Mouse (Mus musculus) neutrophil, adult 65 days (primary cell): ENCODE measurements around the gene Oosp1. TPM values are rescaled to one million over a fixed set of nuclear protein-coding genes. Genes with fewer than 3 reads are reported as not detected.

Experiments used
- total RNA-seq: library from RNA; stranded (reverse); gene quantifications from 2 replicates; pipeline ENCODE4 v1.2.4, GENCODE M21; 2023

Gene Oosp1
- not detected in 2 replicates for total RNA-seq

DNA sequence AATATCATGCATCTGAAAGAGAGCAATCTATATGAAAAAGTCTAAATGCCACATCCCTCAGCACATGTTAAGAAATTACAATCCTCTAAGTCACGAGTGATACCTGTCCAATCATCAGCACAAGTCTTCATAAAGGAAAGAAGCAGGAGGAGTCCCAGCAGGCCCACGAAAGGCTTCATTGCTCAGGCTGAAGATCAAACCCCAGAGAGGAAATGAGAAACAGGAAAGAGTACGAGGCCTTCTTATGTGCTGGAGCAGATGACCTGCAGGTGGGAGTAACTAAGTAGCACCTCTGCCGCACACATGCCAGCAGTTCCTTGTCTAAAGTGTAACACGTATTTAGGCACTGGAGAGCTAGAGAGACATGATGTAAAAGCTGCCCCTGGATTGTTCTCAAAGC, at the start of gene Oosp1:
Gene Oosp1, minus strand, starts transcription at position 312 of the 400 bp plus-strand sequence.

DNA sequence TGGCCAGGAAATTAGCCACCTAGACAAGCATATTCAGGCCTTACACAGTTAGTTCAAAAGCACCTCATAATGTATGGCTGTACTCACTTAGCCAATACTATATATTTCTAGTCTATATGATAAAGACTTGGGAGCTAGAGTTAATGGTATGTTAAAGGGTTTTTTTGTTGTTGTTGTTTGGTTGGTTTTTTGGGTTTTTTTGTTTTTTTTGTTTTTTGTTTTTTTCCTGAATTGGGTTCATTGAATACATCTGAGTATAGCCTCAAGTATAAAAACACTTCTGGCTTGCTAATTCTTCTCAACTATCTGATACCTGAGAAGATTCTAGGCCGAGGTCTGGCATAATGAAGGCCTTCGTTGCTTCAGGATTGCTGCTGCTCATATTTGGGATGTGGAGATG, 5.8 kb upstream of the Oosp1 start, which contains the start of gene Oosp3:
Gene Oosp3, plus strand, starts transcription at position 301 of the 400 bp plus-strand sequence.

DNA sequence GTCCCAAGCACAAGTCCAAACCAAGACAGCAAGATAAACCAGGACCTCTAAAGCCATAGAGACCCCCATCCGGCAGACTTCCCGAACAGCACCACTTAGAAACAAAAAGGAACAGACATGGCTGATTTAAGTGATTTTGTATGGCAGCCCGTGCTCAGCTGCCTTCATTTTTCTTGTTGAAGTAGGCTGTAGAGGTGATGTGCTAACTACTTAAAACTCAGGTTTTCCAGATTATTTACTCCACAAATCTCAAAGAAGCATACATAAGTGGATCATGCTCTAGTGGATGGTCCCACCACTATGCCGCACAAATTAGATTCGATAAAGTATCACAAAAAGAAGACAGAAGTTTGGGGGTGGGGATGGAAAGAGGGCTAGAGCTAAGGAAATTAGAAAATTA, 30.5 kb downstream of the Oosp1 start, which contains the start of gene Oosp2:
Gene Oosp2, minus strand, starts transcription at position 101 of the 400 bp plus-strand sequence.

DNA sequence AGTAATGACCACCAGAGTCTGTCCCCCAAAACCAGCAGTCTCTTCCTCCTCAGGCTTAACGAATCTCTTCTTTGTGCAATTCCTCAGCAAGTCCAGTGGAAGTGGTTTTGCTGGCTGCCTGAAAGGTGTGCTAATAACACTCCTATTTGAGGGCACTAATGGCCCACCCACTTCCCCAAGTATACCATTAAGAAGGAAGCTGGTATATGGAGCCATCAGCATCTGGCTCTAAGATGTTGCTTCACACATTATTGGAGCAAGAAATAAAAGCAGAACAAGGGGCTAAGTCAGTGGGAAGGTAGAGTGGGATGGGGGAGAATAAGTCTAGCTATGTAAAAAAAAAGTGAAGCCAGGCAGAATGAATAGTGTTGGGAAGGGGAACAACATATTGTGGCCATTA, 50.2 kb downstream of the Oosp1 start, which contains the start of gene Ms4a3:
Gene Ms4a3, minus strand, starts transcription at position 120 of the 400 bp plus-strand sequence.

DNA sequence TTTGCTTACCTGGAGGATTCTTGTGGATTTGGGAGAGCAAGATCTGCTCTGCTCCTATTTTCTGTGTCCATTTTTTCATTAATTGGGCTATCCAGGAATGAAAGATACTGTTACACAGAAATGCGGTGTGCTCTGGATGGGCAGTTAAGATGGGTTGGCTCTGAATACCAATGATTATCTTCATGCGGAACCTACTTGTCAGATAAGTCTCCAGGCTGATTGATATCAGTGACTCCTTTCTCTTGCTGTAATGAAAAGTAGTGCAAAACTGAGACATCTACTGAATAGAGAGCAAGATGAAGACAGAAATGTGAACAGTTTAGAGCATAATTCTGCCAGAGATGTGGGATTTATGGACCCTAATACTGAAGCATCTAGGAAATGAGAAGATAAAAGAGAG, 67.4 kb downstream of the Oosp1 start, which contains the start of gene Ms4a2:
Gene Ms4a2, minus strand, starts transcription at position 169 of the 400 bp plus-strand sequence.

Other genes with a start within 250 kb of the Oosp1 start
- 3.4 and 5.1 TPM in 2 replicates for gene Ms4a4b, start 247.6 kb downstream of the Oosp1 start, total RNA-seq
- gene Ms4a6c, start 221.8 kb downstream of the Oosp1 start, total RNA-seq, result 117 and 149 TPM in 2 replicates
- 1.5 and 2.4 TPM in 2 replicates for gene Gm8369, start 205.2 kb downstream of the Oosp1 start, total RNA-seq
- gene Ms4a6b, start 174.6 kb downstream of the Oosp1 start, total RNA-seq, result 11.9 and 14.9 TPM in 2 replicates
- gene Ms4a4d, start 154.3 kb downstream of the Oosp1 start, total RNA-seq, result not detected in 2 replicates
- 5.6 and 9.4 TPM in 2 replicates for gene Ms4a6d, start 86.3 kb downstream of the Oosp1 start, total RNA-seq
- gene Ms4a2, start 67.4 kb downstream of the Oosp1 start, total RNA-seq, result 3.3 and 3.5 TPM in 2 replicates
- 72.4 and 78.0 TPM in 2 replicates for gene Ms4a3, start 50.3 kb downstream of the Oosp1 start, total RNA-seq
- 1.0 TPM in 1 of 2 replicates, not detected in the other for gene Oosp2, start 30.6 kb downstream of the Oosp1 start, total RNA-seq
- gene Oosp3, start 5.9 kb upstream of the Oosp1 start, total RNA-seq, result not detected in 2 replicates
- not detected in 2 replicates for gene Gif, start 56.4 kb upstream of the Oosp1 start, total RNA-seq
- gene Mrpl16, start 79.2 kb upstream of the Oosp1 start, total RNA-seq, result 11.7 and 13.1 TPM in 2 replicates
- gene Stx3, start 128.3 kb upstream of the Oosp1 start, total RNA-seq, result 15.4 and 20.5 TPM in 2 replicates
- gene Olfr1417, start 148.1 kb upstream of the Oosp1 start, total RNA-seq, result not detected in 2 replicates
- gene Olfr1418, start 169.9 kb upstream of the Oosp1 start, total RNA-seq, result not detected in 2 replicates
- not detected in 2 replicates for gene Olfr1419, start 184.0 kb upstream of the Oosp1 start, total RNA-seq
- gene Olfr1420, start 195.4 kb upstream of the Oosp1 start, total RNA-seq, result not detected in 2 replicates
- gene Patl1, start 221.2 kb upstream of the Oosp1 start, total RNA-seq, result 34.1 and 46.7 TPM in 2 replicates